Mouse (Mus musculus): ENCODE measurements around the gene Dnah5. TPM values are rescaled to one million over a fixed set of nuclear protein-coding genes. Genes with fewer than 3 reads are reported as not detected.
"Not testable (repeated sequence)": the region's sequence is repeated elsewhere in the genome, so short reads cannot be mapped to it uniquely, and the experiment has no call there.

Dnah5 gene
- polyA plus RNA-seq, 2 experiments from 2014 or later: 0.03 TPM; not detected in 1

DNA sequence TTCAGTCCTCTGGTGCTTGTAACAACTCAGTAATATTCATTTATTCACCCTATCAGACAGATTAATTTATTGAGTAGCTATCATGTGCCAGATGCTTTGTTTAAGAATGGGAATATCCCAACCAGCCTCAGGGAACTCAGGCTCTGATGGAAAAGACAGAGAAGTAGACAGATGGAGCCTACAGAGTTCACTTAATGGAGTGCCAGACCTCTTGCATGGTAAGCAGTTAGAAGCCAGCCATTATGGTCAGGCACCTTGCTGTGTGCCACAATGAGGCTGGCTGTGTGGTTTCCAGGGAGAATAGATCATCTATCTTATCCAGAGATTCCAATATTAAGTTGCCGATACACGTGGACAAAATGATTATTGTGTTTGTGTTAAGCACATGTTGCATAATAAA, 104.3 kb downstream of the Dnah5 start:
- no peak for ATAC-seq

DNA sequence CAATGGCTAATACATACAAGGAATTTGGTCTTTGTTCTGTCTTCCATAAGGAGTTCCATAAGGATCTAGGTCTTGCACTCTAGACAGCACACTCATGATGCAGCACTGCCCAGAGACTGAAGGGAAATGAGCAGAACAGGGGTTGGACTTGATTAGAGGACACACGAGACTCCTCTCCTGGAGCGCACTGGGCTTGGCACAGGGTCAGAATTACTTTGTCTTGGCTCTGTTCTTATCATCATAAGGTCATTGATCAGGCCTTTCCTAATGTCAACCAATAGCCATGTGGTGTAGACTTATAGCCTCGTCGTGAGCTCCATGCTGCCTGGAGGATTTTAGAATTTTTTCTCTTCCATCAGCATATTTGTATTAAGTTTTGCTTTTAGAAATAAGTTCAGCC, 107.0 kb downstream of the Dnah5 start:
- no peak for ATAC-seq

GRCm38 (mm10) chr15:28313451-28313850, 109.9 kb downstream of the Dnah5 start:
- no peak for ATAC-seq

GRCm38 (mm10) chr15:28315812-28316528, 112.4 kb downstream of the Dnah5 start:
- no peak for ATAC-seq

- no peak for ATAC-seq
These were observed 119.0 kb downstream of the Dnah5 start for GRCm38 (mm10) chr15:28322533-28322932.

GRCm38 (mm10) chr15:28326985-28327384, 123.4 kb downstream of the Dnah5 start:
- no peak for ATAC-seq

GRCm38 (mm10) chr15:28327441-28327840, 123.9 kb downstream of the Dnah5 start:
- ATAC-seq: no peak

DNA sequence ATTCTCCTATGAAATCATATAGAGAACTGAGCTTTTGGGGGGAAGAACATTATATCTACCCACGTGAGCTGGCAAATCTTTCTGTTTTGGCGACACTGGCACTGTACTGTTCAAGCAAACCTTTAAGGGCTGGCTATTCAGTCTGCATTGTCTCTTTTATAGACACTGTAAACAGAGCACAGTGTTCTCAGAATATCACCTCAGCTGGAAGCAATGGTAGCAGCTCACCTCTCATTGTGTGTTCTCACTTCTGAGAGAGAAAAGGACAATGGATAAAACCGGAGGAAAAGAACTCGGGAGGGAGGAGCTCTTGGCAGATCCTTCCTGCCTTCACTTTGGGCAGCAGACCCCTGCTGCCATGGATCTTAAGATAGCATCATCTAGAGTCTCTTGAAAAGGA, 137.6 kb downstream of the Dnah5 start:
- ATAC-seq: no peak

DNA sequence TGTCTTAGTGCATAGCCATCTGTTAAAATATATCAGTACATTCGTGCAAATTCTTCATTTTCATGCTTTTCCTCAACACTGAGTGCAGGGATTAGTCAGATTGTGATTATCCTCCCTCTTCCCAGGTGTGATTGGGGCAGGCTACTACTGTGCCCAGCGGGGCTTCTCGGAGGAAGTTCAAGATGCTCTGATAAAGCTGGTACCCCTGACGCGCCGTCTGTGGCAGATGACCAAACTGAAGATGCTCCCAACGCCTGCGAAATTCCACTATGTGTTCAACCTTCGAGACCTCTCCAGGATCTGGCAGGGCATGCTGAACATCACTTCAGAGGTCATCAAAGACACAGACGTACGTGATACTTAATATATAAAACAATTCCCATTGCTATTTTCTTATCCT, 164.0 kb downstream of the Dnah5 start:
- ATAC-seq: no peak

- ATAC-seq: no peak
These were observed 166.9 kb downstream of the Dnah5 start for GRCm38 (mm10) chr15:28370431-28370830.

GRCm38 (mm10) chr15:28371506-28371905, 168.0 kb downstream of the Dnah5 start:
- no peak for ATAC-seq

DNA sequence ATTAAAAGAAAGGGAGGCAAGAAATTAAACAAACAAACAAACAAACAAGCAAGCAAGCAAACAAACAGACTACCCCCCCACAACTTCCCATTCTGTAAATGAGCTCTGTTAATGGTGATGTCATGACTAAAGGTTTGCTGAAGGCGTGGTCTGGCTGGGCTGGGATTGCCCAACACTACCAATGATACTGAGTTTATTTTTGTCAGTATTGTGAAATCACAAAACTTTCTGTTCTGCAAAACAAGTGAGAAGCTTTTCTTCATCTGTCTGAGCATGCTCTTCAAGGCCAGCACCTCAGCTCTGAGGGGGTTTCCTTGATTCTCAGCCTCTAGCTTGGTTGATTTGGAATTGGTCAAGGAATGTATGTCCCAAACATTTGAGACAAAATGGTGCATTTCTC, 170.8 kb downstream of the Dnah5 start:
- no peak for ATAC-seq

DNA sequence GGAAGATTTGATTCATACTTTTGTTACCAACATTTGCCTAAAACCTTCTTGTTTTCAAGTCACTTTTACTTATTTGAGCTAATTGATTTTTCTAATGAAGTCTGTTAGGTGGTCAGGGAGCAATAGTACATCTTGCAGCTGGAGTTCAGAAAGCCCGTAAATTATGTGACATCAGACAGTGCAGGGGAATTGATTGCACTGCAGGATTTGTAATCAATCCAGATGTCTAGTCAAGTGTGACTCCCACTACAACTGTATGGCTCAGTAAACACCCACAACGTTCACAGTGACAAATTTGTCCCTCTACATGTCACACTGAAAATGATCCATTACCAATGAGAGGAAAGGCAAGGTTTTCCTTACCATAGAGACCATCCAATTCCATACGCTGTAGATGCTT, 177.4 kb downstream of the Dnah5 start:
- ATAC-seq: no peak

GRCm38 (mm10) chr15:28393723-28394122, 190.2 kb downstream of the Dnah5 start:
- ATAC-seq: not testable (repeated sequence)

GRCm38 (mm10) chr15:28395481-28395880, 191.9 kb downstream of the Dnah5 start:
- ATAC-seq: no peak

DNA sequence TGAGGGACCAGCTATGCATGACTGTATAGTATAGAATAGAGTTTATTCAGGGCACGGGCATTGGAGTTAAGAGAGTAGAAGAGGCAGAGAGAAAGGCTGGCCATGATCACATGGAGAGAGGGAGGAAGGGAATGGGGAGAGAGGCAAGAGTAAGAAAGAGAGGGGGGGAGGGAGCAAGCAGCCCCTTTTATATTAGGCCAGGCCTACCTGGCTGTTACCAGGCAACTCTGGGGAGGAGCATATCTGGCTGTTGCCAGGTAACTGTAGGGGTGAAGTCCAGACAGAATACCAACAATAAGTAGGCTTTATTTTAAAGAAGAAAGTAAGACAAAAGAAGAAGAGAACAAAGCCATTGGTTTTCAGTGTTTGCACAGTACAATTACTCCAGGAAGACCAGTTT, 194.9 kb downstream of the Dnah5 start:
- ATAC-seq: no peak

DNA sequence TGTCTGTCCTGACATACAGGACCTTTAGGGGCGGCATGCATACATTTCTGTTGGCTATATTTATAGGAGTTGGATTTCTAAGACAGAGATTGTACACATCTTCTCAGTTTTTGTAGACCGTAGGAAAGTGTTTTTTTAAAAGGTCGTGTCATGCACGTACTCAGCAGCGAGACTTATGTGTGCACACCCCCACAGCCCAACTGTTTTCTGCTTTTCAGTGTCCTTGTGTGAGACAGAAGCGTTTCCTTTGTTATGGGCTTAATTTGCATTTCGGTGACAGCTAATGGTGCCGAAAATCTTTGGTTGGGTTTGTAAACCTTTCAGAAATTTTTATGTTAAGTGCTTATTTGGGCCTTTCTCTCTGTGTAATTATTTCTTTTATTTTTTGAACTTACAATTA, 195.7 kb downstream of the Dnah5 start:
- no peak for ATAC-seq

GRCm38 (mm10) chr15:28404630-28405029, 201.1 kb downstream of the Dnah5 start:
- no peak for ATAC-seq

- ATAC-seq: no peak
These were observed 201.6 kb downstream of the Dnah5 start for GRCm38 (mm10) chr15:28405136-28405535.

GRCm38 (mm10) chr15:28439702-28440101, 236.2 kb downstream of the Dnah5 start:
- no peak for ATAC-seq

GRCm38 (mm10) chr15:28444494-28444893, 240.9 kb downstream of the Dnah5 start:
- ATAC-seq: no peak

DNA sequence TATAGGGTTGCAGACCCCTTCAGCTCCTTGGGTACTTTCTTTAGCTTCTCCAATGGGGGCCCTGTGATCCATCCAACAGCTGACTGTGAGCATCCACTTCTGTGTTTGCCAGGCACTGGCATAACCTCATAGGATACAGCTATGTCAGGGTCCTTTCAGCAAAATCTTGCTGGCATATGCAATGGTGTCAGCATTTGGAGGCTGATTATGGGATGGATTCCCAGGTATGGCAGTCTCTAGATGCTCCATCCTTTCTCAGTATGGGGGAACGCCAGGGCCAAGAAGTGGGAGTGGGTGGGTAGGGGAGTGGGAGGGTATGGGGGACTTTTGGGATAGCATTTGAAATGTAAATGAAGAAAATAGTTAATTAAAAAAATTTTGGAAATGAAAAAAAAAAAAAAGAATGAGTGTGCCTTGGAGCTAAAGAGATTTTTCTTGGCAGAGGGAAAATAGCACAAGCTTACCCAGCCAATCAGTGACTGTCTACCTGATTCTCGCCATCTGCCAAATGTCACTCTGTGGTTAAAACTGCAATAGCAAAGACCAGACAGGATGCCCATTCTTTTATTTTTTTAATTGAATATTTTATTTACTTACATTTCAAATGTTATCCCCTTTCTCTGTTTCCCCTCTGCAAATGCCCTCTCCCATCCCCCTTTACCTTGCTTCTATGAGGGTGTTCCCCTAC, 257.7 kb downstream of the Dnah5 start:
- not testable (repeated sequence) for ATAC-seq

- no peak for ATAC-seq
These were observed 263.2 kb downstream of the Dnah5 start for GRCm38 (mm10) chr15:28466591-28467247.

Data from activated CD4-positive, CD25-positive, alpha-beta regulatory T cell, adult 4 months (primary cell).